Mouse (Mus musculus): Measurements from ENCODE around the gene Zfp961. TPM values are rescaled to one million over a fixed set of nuclear protein-coding genes. Genes with fewer than 3 reads are reported as not detected.

Gene Zfp961
- polyA plus RNA-seq, 1 experiment = 18.2 TPM

GRCm38 (mm10) chr8:71960483-71960882 is 9.6 kb downstream of the Zfp961 start:
- DNase-seq (ENCODE audit: extremely low spot score in 1 of 2, low spot score in 1 of 2) = no peak

- DNase-seq (ENCODE audit: extremely low spot score in 1 of 2, low spot score in 1 of 2) = no peak
Observed at GRCm38 (mm10) chr8:71961796-71962195, 11.0 kb downstream of the Zfp961 start.

DNA sequence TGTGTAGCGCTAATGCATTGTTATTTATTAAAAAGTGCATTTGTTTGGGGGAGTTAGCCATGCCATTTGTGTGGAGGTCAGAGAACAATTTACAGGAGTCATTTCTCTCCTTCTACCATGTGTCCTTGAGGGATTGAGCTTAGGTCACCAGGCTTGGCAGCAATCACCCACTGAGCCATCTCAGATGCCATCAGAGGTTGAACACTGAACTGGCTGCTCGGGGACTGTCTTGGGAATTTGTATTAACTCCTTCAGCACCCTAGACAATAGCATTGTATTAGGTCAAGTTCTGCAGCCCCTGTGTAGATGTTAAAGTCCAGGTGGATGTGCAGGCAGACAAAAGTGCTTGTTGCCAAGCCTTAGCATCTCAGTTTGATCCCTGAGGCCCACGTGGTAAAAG is 13.2 kb downstream of the Zfp961 start:
- no peak for DNase-seq (ENCODE audit: extremely low spot score in 1 of 2, low spot score in 1 of 2)

GRCm38 (mm10) chr8:71965166-71965565 is 14.3 kb downstream of the Zfp961 start:
- DNase-seq (ENCODE audit: extremely low spot score in 1 of 2, low spot score in 1 of 2) = no peak

GRCm38 (mm10) chr8:71966411-71966810 is 15.6 kb downstream of the Zfp961 start:
- no peak for DNase-seq (ENCODE audit: extremely low spot score in 1 of 2, low spot score in 1 of 2)

DNA sequence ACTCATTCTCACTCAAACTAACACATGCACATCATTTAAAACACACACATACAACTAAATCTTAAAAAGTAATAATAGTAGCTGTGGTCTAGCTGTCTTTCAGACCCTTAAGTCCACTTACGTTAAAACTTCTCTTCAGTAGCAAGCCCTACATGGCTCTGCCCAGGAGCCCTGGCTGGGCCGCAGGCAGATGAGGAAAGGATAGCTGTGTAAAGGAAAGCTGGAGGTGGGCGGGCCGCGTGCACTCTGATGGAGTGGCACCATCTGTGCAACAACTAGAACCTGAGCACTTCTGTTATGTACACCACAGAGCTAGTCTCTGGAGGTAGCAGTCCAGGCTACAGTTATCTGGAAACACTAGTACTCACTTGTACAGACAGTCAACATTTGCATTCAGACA is 16.4 kb downstream of the Zfp961 start:
- no peak for DNase-seq (ENCODE audit: extremely low spot score in 1 of 2, low spot score in 1 of 2)

DNA sequence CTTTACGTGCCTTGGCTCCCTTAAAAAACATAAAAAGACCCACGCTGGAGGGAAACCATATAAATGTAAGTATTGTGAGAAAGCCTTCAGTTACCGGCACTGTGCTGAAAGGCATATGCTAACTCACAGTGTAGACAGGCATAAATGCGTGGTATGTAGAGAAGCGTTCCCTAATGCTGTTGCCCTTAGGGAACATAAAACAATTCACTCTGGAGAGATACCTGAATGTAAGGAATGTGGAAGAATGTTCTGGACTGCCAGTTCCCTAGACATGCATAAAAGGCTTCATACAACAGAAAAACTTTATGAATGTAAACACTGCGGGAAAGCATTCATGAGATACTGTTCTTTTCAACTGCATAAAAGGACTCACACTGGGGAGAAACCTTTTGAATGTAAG is 17.3 kb downstream of the Zfp961 start:
- DNase-seq (ENCODE audit: extremely low spot score in 1 of 2, low spot score in 1 of 2) = no peak

- no peak for DNase-seq (ENCODE audit: extremely low spot score in 1 of 2, low spot score in 1 of 2)
Observed at GRCm38 (mm10) chr8:71968636-71969035, 17.8 kb downstream of the Zfp961 start.

DNA sequence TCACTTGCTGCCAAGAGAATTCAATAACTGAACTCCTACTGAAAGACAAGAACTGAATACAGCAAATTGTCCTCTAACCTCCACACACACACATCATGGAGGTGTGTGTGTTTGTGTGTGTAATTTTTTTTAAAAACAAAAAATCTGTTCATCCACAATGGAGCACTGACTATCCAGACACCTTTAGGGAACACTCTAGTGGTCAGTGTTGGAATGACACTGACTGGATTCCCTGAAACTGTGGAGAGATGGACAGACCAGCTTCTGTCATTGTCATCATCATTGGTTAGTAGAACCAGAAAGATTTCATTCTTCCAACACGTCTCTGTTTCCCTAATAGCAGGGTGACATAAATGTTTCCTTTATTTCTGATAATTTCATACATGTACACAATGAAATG is 21.1 kb downstream of the Zfp961 start:
- DNase-seq (ENCODE audit: extremely low spot score in 1 of 2, low spot score in 1 of 2) = peak in 1 of 2 experiments; percentile 43

- no peak for DNase-seq (ENCODE audit: extremely low spot score in 1 of 2, low spot score in 1 of 2)
Observed at GRCm38 (mm10) chr8:71974211-71974610, 23.4 kb downstream of the Zfp961 start.

GRCm38 (mm10) chr8:71981032-71981431 is 30.2 kb downstream of the Zfp961 start:
- no peak for DNase-seq (ENCODE audit: extremely low spot score in 1 of 2, low spot score in 1 of 2)

GRCm38 (mm10) chr8:71981456-71981855 is 30.6 kb downstream of the Zfp961 start:
- no peak for DNase-seq (ENCODE audit: extremely low spot score in 1 of 2, low spot score in 1 of 2)

DNA sequence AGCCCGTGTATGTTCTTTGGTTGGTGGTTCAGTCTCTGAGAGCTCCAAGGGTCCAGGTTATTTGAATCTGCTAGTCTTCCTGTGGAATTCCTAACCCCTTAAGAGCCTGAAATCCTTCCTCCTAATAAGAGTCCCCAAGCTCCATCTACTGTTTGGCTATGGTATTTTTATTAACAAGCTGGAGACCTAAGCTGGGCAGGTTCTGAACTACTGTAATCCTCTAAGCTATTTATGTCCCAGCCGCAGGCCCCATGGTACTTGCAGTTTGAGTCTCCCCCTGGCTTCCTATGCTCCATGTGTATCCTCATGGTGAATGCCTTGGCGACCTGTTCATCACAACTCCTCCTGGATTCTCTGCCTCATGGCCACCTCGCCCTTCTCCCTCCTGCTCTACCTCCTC is 33.8 kb downstream of the Zfp961 start:
- peak in 1 of 2 experiments; percentile 8 for DNase-seq (ENCODE audit: extremely low spot score in 1 of 2, low spot score in 1 of 2)

DNA sequence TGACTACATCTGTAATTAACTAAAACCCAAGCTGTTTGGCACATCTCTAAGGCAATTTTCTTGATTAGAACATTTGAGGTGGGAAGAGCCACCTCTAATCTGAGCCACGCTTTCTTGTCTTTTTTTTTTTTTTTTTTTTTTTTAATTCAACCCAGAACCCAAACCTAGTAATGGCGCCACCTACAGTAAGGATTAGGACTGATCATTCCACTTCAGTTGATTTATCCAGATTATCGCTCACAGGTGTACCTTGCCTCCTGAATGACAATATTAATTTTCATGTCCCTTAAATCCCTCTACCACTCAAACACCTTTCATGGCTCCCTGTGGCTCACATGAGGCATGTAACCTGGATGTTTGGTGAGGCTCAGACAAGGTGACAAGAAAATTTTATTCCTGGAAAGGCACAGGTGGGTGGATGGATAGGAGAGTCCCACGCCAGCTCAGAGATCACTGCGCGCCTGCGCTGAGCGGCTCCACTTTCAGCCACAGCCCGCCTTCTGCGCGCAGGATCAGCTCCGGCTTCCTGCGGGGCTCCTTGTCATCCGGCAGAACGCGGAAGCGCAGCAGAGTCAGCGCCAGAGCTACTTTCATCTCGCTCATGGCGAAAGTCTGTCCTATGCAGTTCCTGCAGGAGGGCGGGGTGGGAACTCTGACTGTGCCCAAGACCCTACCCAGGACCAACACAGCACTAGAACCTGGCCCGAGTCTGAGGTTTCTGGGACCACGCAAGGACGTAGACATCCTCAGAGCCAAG is 37.5 kb downstream of the Zfp961 start:
- DNase-seq (ENCODE audit: extremely low spot score in 1 of 2, low spot score in 1 of 2) = peak; percentile 46 to 80

GRCm38 (mm10) chr8:71988867-71989599 is 38.2 kb downstream of the Zfp961 start:
- no peak for DNase-seq (ENCODE audit: extremely low spot score in 1 of 2, low spot score in 1 of 2)

GRCm38 (mm10) chr8:71999434-71999833 is 48.6 kb downstream of the Zfp961 start:
- DNase-seq (ENCODE audit: extremely low spot score in 1 of 2, low spot score in 1 of 2) = no peak

DNA sequence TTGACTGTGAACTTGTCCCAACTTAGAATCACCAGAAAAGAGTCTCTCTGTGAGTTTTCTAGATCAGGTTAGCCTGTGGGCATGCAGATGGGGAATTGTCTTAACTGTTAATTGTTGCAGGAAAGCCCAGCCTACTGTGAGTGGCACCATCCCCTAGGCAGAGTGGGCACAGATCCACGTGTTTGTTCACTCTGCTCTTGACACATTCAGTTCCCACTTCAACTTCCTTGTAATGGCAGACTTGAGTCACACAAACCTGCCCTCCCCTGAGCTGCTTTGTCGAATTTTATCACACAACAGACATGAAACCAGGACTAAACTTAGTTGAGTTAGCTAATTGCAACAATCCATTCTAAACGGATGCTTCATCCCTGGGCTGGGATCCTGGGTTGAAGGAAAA is 49.4 kb downstream of the Zfp961 start:
- DNase-seq (ENCODE audit: extremely low spot score in 1 of 2, low spot score in 1 of 2) = no peak

DNA sequence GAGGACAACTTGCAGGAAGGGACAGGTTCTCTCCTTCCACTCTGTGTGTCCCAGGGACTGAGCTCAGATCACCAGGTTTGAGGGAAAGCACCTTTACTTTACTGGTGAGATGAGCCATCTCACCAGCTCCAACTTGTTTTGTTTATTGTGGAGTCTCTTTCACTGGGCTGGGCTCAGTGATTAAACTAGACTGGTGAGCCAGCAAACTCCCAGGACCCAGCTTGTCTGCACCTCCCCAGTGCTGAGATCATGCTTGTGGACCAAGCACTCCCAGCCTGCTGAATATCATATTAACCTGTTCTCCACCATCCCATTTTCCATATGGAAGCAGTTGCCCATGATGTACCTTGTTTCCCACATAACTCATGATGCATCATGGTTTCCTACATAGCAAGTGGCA is 52.1 kb downstream of the Zfp961 start:
- no peak for DNase-seq (ENCODE audit: extremely low spot score in 1 of 2, low spot score in 1 of 2)

- DNase-seq (ENCODE audit: extremely low spot score in 1 of 2, low spot score in 1 of 2) = no peak
Observed at GRCm38 (mm10) chr8:72005912-72006311, 55.1 kb downstream of the Zfp961 start.

GRCm38 (mm10) chr8:72006763-72007162 is 55.9 kb downstream of the Zfp961 start:
- no peak for DNase-seq (ENCODE audit: extremely low spot score in 1 of 2, low spot score in 1 of 2)

GRCm38 (mm10) chr8:72008134-72008641 is 57.4 kb downstream of the Zfp961 start:
- no peak for DNase-seq (ENCODE audit: extremely low spot score in 1 of 2, low spot score in 1 of 2)

GRCm38 (mm10) chr8:72009473-72009872 is 58.6 kb downstream of the Zfp961 start, which contains the start of gene Cyp4f18:
TSS of gene Cyp4f18 (minus strand) at chr8:72009626.
- DNase-seq (ENCODE audit: extremely low spot score in 1 of 2, low spot score in 1 of 2) = no peak

Data from frontal cortex, adult 2 months (tissue).